Mouse (Mus musculus): Measurements from ENCODE around the gene Mettl26. TPM values are rescaled to one million over a fixed set of nuclear protein-coding genes. Genes with fewer than 3 reads are reported as not detected.

Gene Mettl26
- polyA plus RNA-seq, 1 experiment from 2014 or later: 63.5 TPM

DNA sequence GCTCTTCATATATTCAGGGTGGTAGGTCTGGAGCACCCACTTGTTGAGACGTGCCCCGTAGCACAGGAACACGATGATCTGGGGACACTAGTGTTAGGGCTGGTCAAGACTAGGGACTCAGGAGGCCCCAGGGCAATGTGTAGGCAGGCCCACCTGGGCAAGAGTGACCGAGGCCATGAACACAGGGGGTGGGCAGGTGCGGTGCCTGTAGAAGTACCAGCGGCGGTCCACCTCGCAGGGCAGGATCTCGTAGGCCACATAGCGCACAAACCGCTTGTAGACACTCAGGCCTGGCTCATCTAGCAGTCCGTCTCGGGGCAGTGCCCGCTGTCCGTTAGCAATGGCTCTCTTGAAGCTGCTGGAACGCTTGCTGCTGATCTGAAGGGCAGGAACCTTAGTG, 39.1 kb upstream of the Mettl26 start:
- 93% methylated on average over 16 of the region's 16 CpGs for WGBS
- peak overlapping the region; percentile 71 for H3K4me2 ChIP-seq (ENCODE audit: low read length)
- H3K36me3 ChIP-seq (ENCODE audit: control insufficient read depth, insufficient read depth, low read length): peaks cover 30% of the 10 kb centered on the region
- H3K4me1 ChIP-seq (ENCODE audit: control insufficient read depth, insufficient read depth, low read length): peaks cover 58% of the 10 kb centered on the region
- no peak overlapping the region for H3K27ac ChIP-seq (ENCODE audit: low read length)
- no peaks in the 10 kb centered on the region for H3K27me3 ChIP-seq (ENCODE audit: control insufficient read depth, insufficient read depth, low read depth, low read length)
- H3K9ac ChIP-seq (ENCODE audit: low read depth, low read length): peak overlapping the region; percentile 81; the same call in 1 of the 2 replicates
- H3K9me3 ChIP-seq (replicated peaks; ENCODE audit: control insufficient read depth, low read length, poor library complexity, severe bottlenecking): no peaks in the 10 kb centered on the region
- no peak overlapping the region for H3K4me3 ChIP-seq (ENCODE audit: low read depth, low read length)
- ATAC-seq: no peak

DNA sequence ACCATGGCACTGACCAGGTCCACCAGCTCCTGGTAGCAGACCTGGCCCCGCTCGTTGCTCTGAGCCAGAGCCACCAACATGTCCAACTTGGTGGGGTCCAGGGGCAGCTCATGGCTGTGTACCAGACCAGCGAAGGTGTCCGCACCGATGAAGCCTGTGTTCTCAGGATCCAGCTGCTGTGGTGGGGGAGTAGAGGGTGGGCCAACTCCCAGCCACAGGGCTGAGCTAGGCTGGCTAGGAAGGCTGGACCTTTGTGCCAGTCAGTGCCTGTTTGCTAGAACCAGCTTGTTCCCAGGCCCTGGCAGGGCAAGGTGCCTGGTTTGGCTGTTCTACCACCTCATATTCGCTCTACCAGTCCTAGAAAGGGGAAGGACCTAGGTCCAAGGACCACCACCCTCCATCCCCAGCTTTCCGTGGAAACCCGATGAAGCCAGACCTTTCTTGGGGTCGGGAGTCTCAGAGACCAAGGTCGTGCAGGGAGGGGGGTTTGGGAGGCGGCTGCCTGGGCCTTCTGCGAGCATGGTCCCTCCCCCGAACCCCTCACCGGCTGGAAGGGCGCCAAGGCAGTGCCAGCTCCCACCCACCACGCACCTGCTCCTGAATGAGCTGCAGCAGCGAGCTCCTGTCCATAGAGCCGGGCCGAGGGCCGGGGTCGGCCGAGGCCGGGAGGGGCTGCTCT, 38.3 kb upstream of the Mettl26 start:
- Histone ChIP-seq H3K27ac (ENCODE audit: low read length) (peak overlapping the region; percentile 86), H3K36me3 (ENCODE audit: control insufficient read depth, insufficient read depth, low read length) (peaks cover 30% of the 10 kb centered on the region), H3K4me2 (ENCODE audit: low read length) (peak overlapping the region; percentile 71), H3K27me3 (ENCODE audit: control insufficient read depth, insufficient read depth, low read depth, low read length) (no peaks in the 10 kb centered on the region), H3K9me3 (replicated peaks; ENCODE audit: control insufficient read depth, low read length, poor library complexity, severe bottlenecking) (no peaks in the 10 kb centered on the region), H3K9ac (ENCODE audit: low read depth, low read length) (peak overlapping the region; percentile 81), H3K4me1 (ENCODE audit: control insufficient read depth, insufficient read depth, low read length) (peaks cover 51% of the 10 kb centered on the region), H3K4me3 (ENCODE audit: low read depth, low read length) (peak overlapping the region; percentile 56)
- no peak for ATAC-seq
- WGBS: 23% methylated on average over 22 of the region's 23 CpGs

DNA sequence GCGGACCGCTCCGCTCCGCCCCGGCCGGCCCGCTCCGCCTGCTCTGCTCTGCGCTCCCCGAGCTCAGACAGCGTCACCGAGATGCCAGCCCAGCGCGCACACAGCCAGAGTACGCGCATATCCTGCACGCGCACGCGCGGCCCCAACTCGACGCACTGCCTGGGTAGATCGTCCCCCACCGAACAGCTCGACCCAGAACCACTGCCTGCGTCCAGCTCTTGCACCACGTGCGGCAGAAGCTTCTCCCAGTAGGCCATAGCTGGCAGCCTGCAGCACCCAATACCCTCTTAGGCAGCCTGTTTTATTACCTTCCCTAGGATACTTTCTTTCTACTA, 37.8 kb upstream of the Mettl26 start, which contains the start of gene Rhbdl1:
Gene Rhbdl1 (minus strand): TSS at position 220 of the 335 bp plus-strand sequence.
- WGBS: under 1% methylated on average over 29 of the region's 29 CpGs
- no peaks in the 10 kb centered on the region for H3K27me3 ChIP-seq (ENCODE audit: control insufficient read depth, insufficient read depth, low read depth, low read length)

DNA sequence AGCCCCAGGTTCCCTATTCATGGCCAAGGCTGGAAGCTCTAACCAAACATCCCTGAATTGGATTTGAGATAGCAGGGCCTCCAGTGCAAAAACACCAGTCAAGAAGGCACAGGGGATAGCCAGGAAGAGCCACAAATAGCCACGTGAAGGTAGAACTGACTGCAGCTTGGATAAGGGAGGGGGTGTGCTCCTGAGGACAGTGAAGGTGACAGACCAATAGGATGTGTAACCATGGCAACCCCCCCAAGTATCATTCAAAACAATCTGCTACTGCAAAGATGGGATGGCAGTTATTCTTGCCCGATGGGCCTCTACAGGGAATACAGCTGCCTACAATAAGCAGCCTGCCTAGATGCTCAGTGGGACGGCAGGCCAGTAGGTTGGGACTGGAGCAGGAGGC, 37.3 kb upstream of the Mettl26 start:
- ATAC-seq: no peak
- Histone ChIP-seq H3K27me3 (ENCODE audit: control insufficient read depth, insufficient read depth, low read depth, low read length) (no peaks in the 10 kb centered on the region), H3K9ac (ENCODE audit: low read depth, low read length) (peak overlapping the region; percentile 81; the same call in 1 of the 2 replicates), H3K4me2 (ENCODE audit: low read length) (peak overlapping the region; percentile 71), H3K27ac (ENCODE audit: low read length) (peak overlapping the region; percentile 86), H3K4me1 (ENCODE audit: control insufficient read depth, insufficient read depth, low read length) (peaks cover 43% of the 10 kb centered on the region), H3K36me3 (ENCODE audit: control insufficient read depth, insufficient read depth, low read length) (peaks cover 32% of the 10 kb centered on the region), H3K9me3 (replicated peaks; ENCODE audit: control insufficient read depth, low read length, poor library complexity, severe bottlenecking) (no peaks in the 10 kb centered on the region), H3K4me3 (ENCODE audit: low read depth, low read length) (no peak overlapping the region; the same call in 1 of the 2 replicates)
- 16% methylated on average over 3 of the region's 3 CpGs for WGBS

More for the DNA sequence above, 37.8 kb upstream of the Mettl26 start, which contains the start of gene Rhbdl1:
- H3K27ac ChIP-seq (ENCODE audit: low read length): peak within 1 kb of the TSS; percentile 86
- peak within 1 kb of the TSS; percentile 56 for H3K4me3 ChIP-seq (ENCODE audit: low read depth, low read length)
- H3K9me3 ChIP-seq (replicated peaks; ENCODE audit: control insufficient read depth, low read length, poor library complexity, severe bottlenecking): no peaks in the 10 kb centered on the region
- H3K36me3 ChIP-seq (ENCODE audit: control insufficient read depth, insufficient read depth, low read length): peaks cover 30% of the 10 kb centered on the region
- peak within 1 kb of the TSS; percentile 71 for H3K4me2 ChIP-seq (ENCODE audit: low read length)
- H3K9ac ChIP-seq (ENCODE audit: low read depth, low read length): peak within 1 kb of the TSS; percentile 81
- H3K4me1 ChIP-seq (ENCODE audit: control insufficient read depth, insufficient read depth, low read length): peaks cover 46% of the 10 kb centered on the region
- ATAC-seq: peak; percentile 37

DNA sequence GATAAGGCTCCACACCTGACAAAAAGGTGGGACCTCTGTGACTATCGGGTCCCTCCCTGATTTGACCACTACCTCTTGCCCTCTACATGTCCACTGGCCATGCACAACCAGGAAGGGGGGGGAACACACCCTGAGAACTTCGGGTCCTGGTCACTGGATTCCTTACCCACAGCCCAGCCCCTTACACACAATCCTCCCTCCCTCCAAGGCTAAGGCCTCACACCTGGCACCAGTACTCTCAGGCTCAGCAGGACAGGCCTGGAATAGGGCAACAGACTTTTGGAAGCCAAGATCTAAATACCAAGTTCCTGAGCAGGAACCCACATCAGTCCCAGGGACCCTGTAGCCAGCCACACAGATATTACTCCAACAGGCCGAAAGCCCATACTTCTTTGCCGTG, 36.0 kb upstream of the Mettl26 start:
- H3K4me2 ChIP-seq (ENCODE audit: low read length): no peak overlapping the region
- no peak overlapping the region for H3K4me3 ChIP-seq (ENCODE audit: low read depth, low read length)
- peaks cover 32% of the 10 kb centered on the region for H3K36me3 ChIP-seq (ENCODE audit: control insufficient read depth, insufficient read depth, low read length)
- H3K9me3 ChIP-seq (replicated peaks; ENCODE audit: control insufficient read depth, low read length, poor library complexity, severe bottlenecking): no peaks in the 10 kb centered on the region
- H3K4me1 ChIP-seq (ENCODE audit: control insufficient read depth, insufficient read depth, low read length): peaks cover 49% of the 10 kb centered on the region
- ATAC-seq: no peak
- 93% methylated on average over 4 of the region's 4 CpGs for WGBS
- H3K27me3 ChIP-seq (ENCODE audit: control insufficient read depth, insufficient read depth, low read depth, low read length): no peaks in the 10 kb centered on the region
- H3K27ac ChIP-seq (ENCODE audit: low read length): no peak overlapping the region
- H3K9ac ChIP-seq (ENCODE audit: low read depth, low read length): no peak overlapping the region

DNA sequence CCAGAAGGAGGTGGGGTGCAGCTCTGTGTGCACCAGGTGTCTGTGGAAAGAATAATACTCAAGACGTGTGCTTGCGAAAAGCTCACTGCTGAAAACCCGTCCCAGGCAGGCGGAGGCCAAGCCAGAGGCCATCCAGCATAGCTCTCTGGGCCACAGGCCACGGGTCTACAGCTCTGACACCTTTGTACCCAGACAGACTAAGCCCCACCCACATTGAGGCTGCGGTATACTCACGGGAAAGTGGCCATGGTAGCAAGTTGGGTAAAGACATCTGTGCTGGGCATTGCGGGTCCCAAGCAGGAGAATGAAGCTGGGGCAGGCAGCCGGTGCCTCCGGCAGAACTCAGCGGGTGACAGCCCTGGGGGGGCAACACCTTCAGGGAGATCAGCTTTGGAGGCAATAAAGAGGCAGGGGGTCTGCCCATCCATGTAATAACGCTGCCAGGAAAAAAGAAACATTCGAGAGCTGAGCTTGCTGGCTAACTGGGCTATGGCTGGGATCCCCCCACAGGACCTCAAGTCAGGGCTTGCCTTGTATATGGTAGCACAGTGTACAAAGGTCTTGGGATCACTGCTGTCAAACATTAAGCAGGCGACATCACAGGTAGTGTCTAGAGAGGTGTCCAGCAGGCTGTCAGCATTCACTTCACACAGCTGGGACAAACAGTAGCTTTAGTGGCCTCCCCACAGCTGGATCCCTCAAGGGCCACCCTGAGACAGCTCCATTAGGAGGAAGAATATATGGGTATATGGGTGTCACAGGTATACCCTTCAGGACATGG, 35.2 kb upstream of the Mettl26 start:
- H3K27me3 ChIP-seq (ENCODE audit: control insufficient read depth, insufficient read depth, low read depth, low read length): no peaks in the 10 kb centered on the region
- H3K9me3 ChIP-seq (replicated peaks; ENCODE audit: control insufficient read depth, low read length, poor library complexity, severe bottlenecking): no peaks in the 10 kb centered on the region
- no peak overlapping the region for H3K27ac ChIP-seq (ENCODE audit: low read length)
- H3K4me3 ChIP-seq (ENCODE audit: low read depth, low read length): no peak overlapping the region
- no peak overlapping the region for H3K9ac ChIP-seq (ENCODE audit: low read depth, low read length)
- H3K4me1 ChIP-seq (ENCODE audit: control insufficient read depth, insufficient read depth, low read length): peaks cover 43% of the 10 kb centered on the region
- no peak overlapping the region for H3K4me2 ChIP-seq (ENCODE audit: low read length)
- peaks cover 32% of the 10 kb centered on the region for H3K36me3 ChIP-seq (ENCODE audit: control insufficient read depth, insufficient read depth, low read length)
- WGBS: 88% methylated on average over 14 of the region's 14 CpGs
- no peak for ATAC-seq

DNA sequence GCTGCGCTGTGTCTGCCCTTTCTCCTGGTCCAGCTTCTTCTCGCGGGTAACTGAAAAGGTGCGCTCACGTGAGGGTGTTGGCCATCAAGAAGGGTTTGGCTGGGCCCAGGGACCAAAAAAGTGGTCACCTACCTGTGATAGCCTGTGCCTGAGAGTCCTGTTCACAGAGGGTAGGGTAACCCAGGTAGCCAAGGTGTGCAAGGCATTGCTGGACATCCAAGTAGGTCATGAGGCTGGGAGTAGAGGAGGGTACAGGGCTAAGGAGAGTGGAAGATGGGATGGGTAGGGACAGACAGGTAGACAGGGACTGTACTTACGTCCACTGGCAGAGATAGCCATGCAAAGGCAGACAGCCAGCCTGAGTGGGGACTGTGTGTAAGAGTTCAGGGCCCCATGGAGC, 34.4 kb upstream of the Mettl26 start:
- Histone ChIP-seq H3K9me3 (replicated peaks; ENCODE audit: control insufficient read depth, low read length, poor library complexity, severe bottlenecking) (no peaks in the 10 kb centered on the region), H3K4me1 (ENCODE audit: control insufficient read depth, insufficient read depth, low read length) (peaks cover 37% of the 10 kb centered on the region)
- WGBS: 98% methylated on average over 6 of the region's 6 CpGs

DNA sequence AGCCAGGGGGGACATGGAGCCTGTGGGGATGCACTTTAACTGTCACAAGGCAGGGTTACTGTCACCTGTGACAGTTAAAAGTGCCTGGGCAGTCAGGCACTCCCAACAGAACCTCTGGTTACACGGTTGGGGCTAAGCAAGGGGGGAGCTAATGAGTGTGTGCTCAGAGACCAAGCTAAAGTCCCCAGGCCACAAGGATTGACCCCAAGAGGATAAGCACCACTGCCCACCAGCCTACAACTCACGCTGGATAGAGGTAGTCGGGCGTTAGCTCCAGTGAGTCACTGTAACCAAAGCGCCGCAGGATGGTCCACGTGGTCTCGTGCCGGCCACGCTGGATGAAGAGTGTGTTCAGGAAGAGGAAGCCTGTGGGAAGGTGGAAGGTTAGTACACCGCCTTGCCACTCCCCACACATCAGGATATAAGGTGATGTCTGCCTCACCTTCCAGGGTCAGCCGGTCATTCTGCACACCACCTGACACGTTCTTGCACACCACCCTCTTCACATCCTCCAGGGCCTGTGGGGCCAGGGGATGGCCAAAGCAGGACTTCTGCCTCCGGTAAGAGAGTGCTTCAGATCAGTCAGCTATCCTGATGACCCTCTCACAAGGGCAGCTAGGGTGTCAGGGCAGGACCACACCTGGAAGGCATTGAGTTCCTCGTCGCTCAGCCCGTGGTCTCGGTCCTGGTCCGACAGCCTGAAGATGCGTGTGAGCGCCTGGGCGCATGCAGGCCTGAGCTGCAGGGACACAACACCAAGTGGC, 33.6 kb upstream of the Mettl26 start, which contains the start of gene Gm20683:
Gene Gm20683 (minus strand): TSS at position 647 of the 764 bp plus-strand sequence.
- ATAC-seq: no peak
- H3K9me3 ChIP-seq (replicated peaks; ENCODE audit: control insufficient read depth, low read length, poor library complexity, severe bottlenecking): no peaks in the 10 kb centered on the region
- no peak within 1 kb of the TSS for H3K4me3 ChIP-seq (ENCODE audit: low read depth, low read length)
- no peak within 1 kb of the TSS for H3K27ac ChIP-seq (ENCODE audit: low read length)
- no peaks in the 10 kb centered on the region for H3K27me3 ChIP-seq (ENCODE audit: control insufficient read depth, insufficient read depth, low read depth, low read length)
- no peak within 1 kb of the TSS for H3K9ac ChIP-seq (ENCODE audit: low read depth, low read length)
- no peak within 1 kb of the TSS for H3K4me2 ChIP-seq (ENCODE audit: low read length)
- H3K4me1 ChIP-seq (ENCODE audit: control insufficient read depth, insufficient read depth, low read length): peaks cover 29% of the 10 kb centered on the region
- WGBS: 94% methylated on average over 22 of the region's 22 CpGs
- H3K36me3 ChIP-seq (ENCODE audit: control insufficient read depth, insufficient read depth, low read length): peaks cover 32% of the 10 kb centered on the region

More for the DNA sequence above, 34.4 kb upstream of the Mettl26 start:
- Histone ChIP-seq H3K27ac (ENCODE audit: low read length) (no peak overlapping the region), H3K9ac (ENCODE audit: low read depth, low read length) (no peak overlapping the region), H3K4me2 (ENCODE audit: low read length) (no peak overlapping the region), H3K36me3 (ENCODE audit: control insufficient read depth, insufficient read depth, low read length) (peaks cover 32% of the 10 kb centered on the region), H3K27me3 (ENCODE audit: control insufficient read depth, insufficient read depth, low read depth, low read length) (no peaks in the 10 kb centered on the region), H3K4me3 (ENCODE audit: low read depth, low read length) (no peak overlapping the region)
- ATAC-seq: no peak

All from midbrain, embryonic 16.5 days (tissue).